Mouse (Mus musculus) heart, adult 2 months (tissue): Measurements from ENCODE around the gene Haus8. TPM values are rescaled to one million over a fixed set of nuclear protein-coding genes. Genes with fewer than 3 reads are reported as not detected.
"Not testable (repeated sequence)": the region's sequence is repeated elsewhere in the genome, so short reads cannot be mapped to it uniquely, and the experiment has no call there.

ENCODE experiments used
- DNase-seq, 2 experiments: peaks; one replicate each; pipeline ENCODE4 v3.0.0; 2021
- H3K27ac ChIP-seq: fragments of 200-600 bp; 2 replicates; pipeline ENCODE4 v1.8.1; 2022
- H3K27me3 ChIP-seq: fragments of 200-500 bp; 2 replicates; pipeline ENCODE4 v1.6.1; 2012; ENCODE audit warnings: mild to moderate bottlenecking, low read length, inconsistent platforms, mixed read lengths; ENCODE audit not compliant: control insufficient read depth, insufficient read depth
- H3K36me3 ChIP-seq: fragments of 200-500 bp; 2 replicates; pipeline ENCODE4 v1.6.1; 2012; ENCODE audit warnings: low read length, inconsistent platforms; ENCODE audit not compliant: control insufficient read depth, insufficient read depth
- H3K4me1 ChIP-seq: fragments of 200-500 bp; 2 replicates; pipeline ENCODE4 v1.6.1; 2011; ENCODE audit warnings: low read length; ENCODE audit not compliant: control insufficient read depth, insufficient read depth
- H3K4me3 ChIP-seq: fragments of 200-600 bp; 2 replicates; pipeline ENCODE4 v1.8.1; 2022
- H3K79me2 ChIP-seq: fragments of 200-500 bp; replicated peaks from 2 replicates; pipeline ENCODE4 v1.6.1; 2012; ENCODE audit warnings: mild to moderate bottlenecking, inconsistent platforms, low read length, moderate library complexity, mixed read lengths; ENCODE audit not compliant: control insufficient read depth, insufficient read depth
- H3K9ac ChIP-seq: fragments of 200-500 bp; 2 replicates; pipeline ENCODE4 v1.6.1; 2012; ENCODE audit warnings: low read depth, mild to moderate bottlenecking, control low read depth, inconsistent platforms, low read length, mixed read lengths
- CTCF ChIP-seq: fragments of 200-600 bp; IDR thresholded peaks from 2 replicates; pipeline ENCODE4 v1.8.1; 2022; ENCODE audit warnings: antibody characterized with exemption, mild to moderate bottlenecking, moderate library complexity
- EP300 ChIP-seq: fragments of 200-500 bp; IDR thresholded peaks from 2 replicates; pipeline ENCODE4 v1.6.1; 2011; ENCODE audit warnings: low read depth, low read length, control low read depth; ENCODE audit not compliant: insufficient read depth
- POLR2A ChIP-seq: fragments of 200-500 bp; IDR thresholded peaks from 2 replicates; pipeline ENCODE4 v1.6.1; 2011; ENCODE audit warnings: mild to moderate bottlenecking, low read depth, low read length, control low read depth; ENCODE audit not compliant: insufficient read depth
- WGBS: fragments of 180-500 bp; shearing (Covaris S2); methylation state at CpG from one replicate; pipeline ENCODE4 v1.1.7; 2018; 5-methylcytosine and 5-hydroxymethylcytosine counted together
- intact Hi-C: fragments of 180-260 bp; cut with DNase I; formaldehyde crosslinking; loops from one replicate; pipeline ENCODE4 v1.15.1; 2025
- polyA plus RNA-seq: library from polyadenylated mRNA; depleted of rRNA; stranded (reverse); fragments of >200 nt; gene quantifications from 2 replicates; pipeline ENCODE4 v1.2.3, GENCODE M21; 2012
- total RNA-seq, 2 experiments: library from RNA; stranded (reverse); gene quantifications; 2 replicates each; pipeline ENCODE4 v1.2.3; 2021

The Haus8 gene
- total and polyA plus RNA-seq, 3 experiments = 11.9 to 29.0 (median 24.2) TPM

- DNase-seq = no peak
- Histone ChIP-seq H3K27ac (no peak overlapping the region), H3K4me3 (no peak overlapping the region), H3K36me3 (no peaks in the 10 kb centered on the region), H3K9ac (no peak overlapping the region), H3K4me1 (no peaks in the 10 kb centered on the region), H3K27me3 (no peaks in the 10 kb centered on the region), H3K79me2 (no peaks in the 10 kb centered on the region)
- intact Hi-C loops = no loop called here
- TF ChIP-seq POLR2A = no peak
- TF ChIP-seq EP300 = 0 out of 2 replicates have a peak, but pooled peaks have one; percentile 30
- TF ChIP-seq CTCF = peak; percentile 66
Observed at GRCm38 (mm10) chr8:71261234-71261633, 11.5 kb downstream of the Haus8 start.

DNA sequence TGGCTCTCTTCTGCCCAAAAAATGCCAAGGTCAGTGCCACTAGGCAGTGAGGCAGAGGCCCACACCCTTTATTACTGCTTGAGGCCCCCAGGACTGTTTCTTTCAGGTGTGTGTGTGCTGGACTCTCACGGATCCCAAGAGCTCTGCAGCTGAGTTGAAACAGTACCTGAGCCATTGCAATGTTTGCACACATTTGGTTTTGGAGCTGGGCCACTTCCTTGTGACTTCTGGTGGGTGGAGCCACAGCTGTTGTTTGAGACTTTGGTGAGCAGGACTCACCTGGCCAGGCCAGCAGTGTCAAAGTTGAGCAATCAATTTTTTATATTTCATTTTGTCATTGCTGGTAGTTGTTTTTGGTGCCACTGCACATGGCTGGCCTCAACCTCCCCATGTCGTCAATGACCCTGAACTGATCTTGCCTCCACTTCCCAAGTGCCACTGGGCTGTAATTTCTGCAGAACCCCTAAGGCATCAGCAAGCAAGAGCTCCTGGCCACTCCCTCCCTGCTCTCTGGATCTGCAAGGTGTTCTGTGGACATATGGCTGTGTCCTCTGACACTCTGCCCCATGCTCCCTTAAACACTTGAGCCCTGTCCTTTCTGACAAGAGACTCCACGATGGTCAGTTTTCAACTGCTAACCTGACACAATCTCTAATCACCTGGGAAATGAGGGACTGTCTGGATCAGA, 16.0 kb downstream of the Haus8 start:
- intact Hi-C loops = no loop called here
- H3K79me2 ChIP-seq = no peaks in the 10 kb centered on the region
- H3K27me3 ChIP-seq = no peaks in the 10 kb centered on the region
- no peak for DNase-seq
- no peak overlapping the region for H3K4me3 ChIP-seq
- H3K4me1 ChIP-seq = no peaks in the 10 kb centered on the region
- no peak overlapping the region for H3K27ac ChIP-seq
- WGBS = 86% methylated on average over 3 of the region's 3 CpGs
- H3K9ac ChIP-seq = no peak overlapping the region
- H3K36me3 ChIP-seq = no peaks in the 10 kb centered on the region
- TF ChIP-seq CTCF (no peak), POLR2A (no peak), EP300 (no peak)

DNA sequence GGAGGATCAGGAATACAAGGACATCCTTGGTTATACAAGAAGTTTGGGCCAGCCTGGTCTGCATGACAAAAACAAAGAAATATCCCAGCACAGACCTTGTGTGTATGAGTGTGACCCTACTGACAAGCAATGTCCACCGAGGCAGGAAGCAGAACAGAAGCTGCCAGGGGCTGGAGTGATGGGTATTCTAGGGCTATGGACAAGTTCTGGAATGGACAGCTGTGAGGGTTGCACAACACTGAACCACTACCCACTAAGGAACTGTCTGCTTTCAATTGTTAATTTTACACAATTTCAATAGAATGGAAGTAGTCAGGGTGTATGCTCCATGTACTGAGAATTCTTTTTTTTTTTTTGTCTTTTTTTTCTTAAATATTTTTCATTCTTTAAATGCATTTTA, 24.5 kb downstream of the Haus8 start:
- no peaks in the 10 kb centered on the region for H3K79me2 ChIP-seq
- TF ChIP-seq EP300 = no peak
- TF ChIP-seq POLR2A = no peak
- H3K36me3 ChIP-seq = no peaks in the 10 kb centered on the region
- H3K4me1 ChIP-seq = no peaks in the 10 kb centered on the region
- H3K27ac ChIP-seq = no peak overlapping the region
- intact Hi-C loops = no loop called here
- DNase-seq = no peak
- H3K27me3 ChIP-seq = no peaks in the 10 kb centered on the region
- no peak overlapping the region for H3K4me3 ChIP-seq
- H3K9ac ChIP-seq = no peak overlapping the region
- WGBS = 85% methylated on average over 1 of the region's 1 CpGs

DNA sequence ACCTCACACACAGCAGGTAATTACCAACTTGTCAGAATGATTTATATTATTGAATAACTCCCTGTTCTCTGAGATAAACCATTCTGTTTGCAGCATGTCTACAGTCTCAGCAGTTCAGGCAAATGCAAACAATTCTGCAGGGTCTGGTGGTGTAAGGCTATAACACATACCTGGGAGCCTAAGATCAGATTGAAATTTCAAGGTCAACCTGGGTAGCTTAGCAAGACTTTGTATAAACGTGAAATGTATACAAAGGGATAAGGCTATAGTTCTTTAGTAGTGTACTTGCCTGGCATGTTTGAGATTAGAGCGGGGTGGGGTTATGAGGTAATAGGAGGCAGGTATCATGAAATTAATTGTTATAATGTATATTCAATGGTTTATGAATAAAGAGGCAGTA, 30.0 kb downstream of the Haus8 start:
- no peak overlapping the region for H3K4me3 ChIP-seq
- TF ChIP-seq POLR2A (no peak), CTCF (no peak), EP300 (no peak)
- no peak overlapping the region for H3K27ac ChIP-seq
- no peaks in the 10 kb centered on the region for H3K36me3 ChIP-seq
- H3K27me3 ChIP-seq = no peaks in the 10 kb centered on the region
- no peak for DNase-seq
- 78% methylated on average over 2 of the region's 2 CpGs for WGBS
- no peaks in the 10 kb centered on the region for H3K4me1 ChIP-seq
- H3K79me2 ChIP-seq = no peaks in the 10 kb centered on the region
- intact Hi-C loops = no loop called here
- H3K9ac ChIP-seq = no peak overlapping the region

DNA sequence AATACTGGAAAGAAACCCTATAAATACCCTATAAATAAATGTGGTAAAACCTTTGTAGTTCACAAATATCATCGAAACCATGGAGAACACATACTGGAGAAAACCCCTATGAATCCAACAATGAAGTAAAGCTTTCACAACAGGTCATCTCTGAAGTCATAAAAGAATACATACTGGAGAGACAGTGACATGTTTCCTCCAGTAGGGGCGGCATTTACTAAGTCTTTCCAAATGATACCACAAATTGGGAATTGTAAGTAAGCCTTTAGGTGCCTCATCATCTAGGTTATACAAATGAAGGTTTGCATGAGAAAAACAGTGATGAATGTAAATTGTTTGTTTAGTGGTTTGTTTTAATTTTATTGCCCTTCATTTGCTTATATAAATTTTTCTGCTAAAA, 48.2 kb downstream of the Haus8 start:
- H3K36me3 ChIP-seq = no peaks in the 10 kb centered on the region
- TF ChIP-seq CTCF = peak; percentile 79
- TF ChIP-seq POLR2A = no peak
- TF ChIP-seq EP300 = no peak
- WGBS = 50% methylated on average over 2 of the region's 2 CpGs
- H3K9ac ChIP-seq = no peak overlapping the region
- H3K27me3 ChIP-seq = no peaks in the 10 kb centered on the region
- intact Hi-C loops = loop anchor here (10.0 kb wide), 1 partner anchor 100 kb away; no protein-coding TSS in a partner anchor
- DNase-seq = no peak
- no peak overlapping the region for H3K27ac ChIP-seq
- no peaks in the 10 kb centered on the region for H3K79me2 ChIP-seq
- no peak overlapping the region for H3K4me3 ChIP-seq
- no peaks in the 10 kb centered on the region for H3K4me1 ChIP-seq

DNA sequence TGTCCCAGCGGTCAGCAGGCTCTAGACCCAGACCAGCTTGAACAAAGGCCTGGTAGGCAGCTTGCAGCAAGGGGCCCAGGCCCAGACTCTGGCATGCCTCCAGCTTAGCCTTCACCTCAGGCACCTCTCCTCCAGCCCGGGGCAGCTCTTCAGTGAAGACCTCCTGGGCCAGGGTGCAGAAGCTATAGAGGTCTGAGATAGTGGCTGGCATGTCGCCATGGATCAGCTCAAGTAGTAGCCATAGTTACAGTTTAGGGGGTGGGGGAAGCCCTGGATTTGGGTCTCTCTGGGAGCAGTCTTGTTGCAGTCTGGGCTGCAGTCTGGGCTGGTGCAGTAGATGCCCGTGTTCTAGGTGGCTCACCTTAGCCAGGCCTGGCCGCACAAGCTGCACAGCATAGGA, 58.5 kb downstream of the Haus8 start:
- DNase-seq, H3K36me3 ChIP-seq, intact Hi-C loops, H3K4me1 ChIP-seq, H3K79me2 ChIP-seq, H3K9ac ChIP-seq, H3K27ac ChIP-seq, H3K4me3 ChIP-seq, H3K27me3 ChIP-seq: not testable (repeated sequence)
- WGBS = 61% methylated on average over 5 of the region's 5 CpGs
